Comparison of ENCODE assay signal across 9 mouse cellular contexts in the genomic region with DNA sequence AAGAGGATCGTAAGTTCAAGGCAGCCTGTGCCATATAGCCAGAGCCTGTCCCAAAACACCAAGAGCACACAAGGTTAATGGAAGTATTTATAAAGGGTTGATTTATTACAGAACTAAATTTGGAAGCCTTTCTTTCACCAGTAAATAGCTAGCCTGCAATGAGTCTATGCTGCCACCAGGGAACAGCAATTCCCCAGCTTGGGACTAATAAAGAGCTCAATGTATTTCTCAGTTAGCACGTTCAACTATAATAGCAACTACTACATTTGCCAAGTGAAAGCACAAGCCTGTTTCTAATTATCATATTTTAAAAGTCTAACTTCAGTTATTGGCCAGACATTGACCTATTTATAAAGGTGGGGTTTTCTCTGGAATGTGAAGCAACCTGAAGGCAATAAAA. TPM values are rescaled to one million over a fixed set of nuclear protein-coding genes. Genes with fewer than 3 reads are reported as not detected.
DNase-seq lines count a peak whose midpoint lies in the region; ATAC-seq lines count a peak whose summit lies in the region.
"Had no signal": no experiment of that assay in that cellular context is flagged by ENCODE, and none has a peak within 500 bp of the region (broad histone marks: within the 10 kb centered on the region; RNA-seq: fewer than 3 reads in every experiment).

No protein-coding gene starts in this region.

- no peak for ATAC-seq in hindbrain, embryonic 14.5 days (ENCODE audit: low FRiP score)

- intact Hi-C loops in heart, postnatal 25 days (cut with DNase I), result no loop called here
- intact Hi-C loops in gastrocnemius, postnatal 36 days (cut with DNase I), result loop anchor here (5.0 to 10.0 kb wide), 2 partner anchors 72 to 119 kb away; partner anchors contain the start of gene Ppp3r1

- no peaks in the 10 kb centered on the region for H3K9me3 ChIP-seq in hindbrain, embryonic 14.5 days (ENCODE audit: control insufficient read depth, low read length)
- H3K9me3 ChIP-seq: liver, embryonic 15.5 days had no signal

- no peaks in the 10 kb centered on the region for H3K4me1 ChIP-seq in hindbrain, embryonic 14.5 days (replicated peaks; ENCODE audit: control insufficient read depth, insufficient read depth, low read length)
- H3K4me1 ChIP-seq: liver, embryonic 15.5 days had no signal

- H3K4me3 ChIP-seq in hindbrain, embryonic 14.5 days (replicated peaks; ENCODE audit: low read length), result no peak overlapping the region
- H3K4me3 ChIP-seq: liver, embryonic 15.5 days had no signal

- H3K4me2 ChIP-seq in hindbrain, embryonic 14.5 days (replicated peaks), result no peak overlapping the region
- H3K4me2 ChIP-seq: liver, embryonic 15.5 days had no signal

- H3K9ac ChIP-seq in hindbrain, embryonic 14.5 days, result no peak overlapping the region
- H3K9ac ChIP-seq: liver, embryonic 15.5 days had no signal

- peak; percentile 32 for DNase-seq in heart, postnatal 4 days
- no peak for DNase-seq in heart, postnatal 25 days (ENCODE audit: low spot score)
- peak; percentile 52 for DNase-seq in 416B (ENCODE audit: low read depth)
- peak; percentile 69 for DNase-seq in MN1 (ENCODE audit: low spot score)
- peak; percentile 60 for DNase-seq in hindbrain, embryonic 14.5 days (ENCODE audit: low spot score)
- peak; percentile 0 for DNase-seq in lung, postnatal 25 days (ENCODE audit: low spot score)
- no peak for DNase-seq in T-cell, adult 2 months (ENCODE audit: low spot score)
- no peak for DNase-seq in gastrocnemius, postnatal 36 days

- H3K27me3 ChIP-seq in hindbrain, embryonic 14.5 days (ENCODE audit: control insufficient read depth, insufficient read depth, low read length), result no peaks in the 10 kb centered on the region
- H3K27me3 ChIP-seq: liver, embryonic 15.5 days had no signal

- no peak overlapping the region for H3K27ac ChIP-seq in hindbrain, embryonic 14.5 days
- H3K27ac ChIP-seq: liver, embryonic 15.5 days had no signal

- WGBS in hindbrain, embryonic 14.5 days, result 48% methylated on average over 2 of the region's 2 CpGs

- peaks cover 22% of the 10 kb centered on the region for H3K36me3 ChIP-seq in hindbrain, embryonic 14.5 days (replicated peaks; ENCODE audit: control insufficient read depth, insufficient read depth)
- H3K36me3 ChIP-seq: liver, embryonic 15.5 days had no signal

RNA-seq across cellular contexts. Expression of gene Plek, which starts 30.8 kb away (rescaled TPM):
- total RNA-seq in heart, postnatal 4 days (2021), result 1 to 10 TPM; 2.4 to 2.6 TPM
- total RNA-seq in heart, postnatal 25 days (2021), result 1 to 10 TPM; 4.5 to 4.6 TPM
- 4.4 TPM in 2 replicates for polyA plus RNA-seq in hindbrain, embryonic 14.5 days (2014; fragmentation: Nextera tagmentation; extraction: Ambion mirVana)
- total RNA-seq in gastrocnemius, postnatal 36 days (2021), result 1 to 10 TPM; 1.1 to 2.0 TPM

RNA-seq across cellular contexts. Expression of gene Cnrip1, which starts 31.6 kb away (rescaled TPM):
- 1 to 10 TPM; 7.4 to 8.0 TPM for total RNA-seq in heart, postnatal 4 days (2021)
- 1 to 10 TPM; 4.4 to 5.1 TPM for total RNA-seq in heart, postnatal 25 days (2021)
- polyA plus RNA-seq in hindbrain, embryonic 14.5 days (2014; fragmentation: Nextera tagmentation; extraction: Ambion mirVana), result 142 and 148 TPM in 2 replicates
- 1 to 10 TPM; 3.2 to 4.0 TPM for total RNA-seq in gastrocnemius, postnatal 36 days (2021)

Comparison
In these comparisons a context has a peak if more than half of its experiments do, and no peak if none do; other contexts are left out.
1. DNase-seq: peak in heart, postnatal 4 days (single experiment), 416B (single experiment), MN1 (single experiment), hindbrain, embryonic 14.5 days (single experiment) and lung, postnatal 25 days (single experiment); none in heart, postnatal 25 days (single experiment), T-cell, adult 2 months (single experiment) and gastrocnemius, postnatal 36 days (0 of 2).